Comparison of ENCODE assay signal across 35 mouse cellular contexts in the genomic region with DNA sequence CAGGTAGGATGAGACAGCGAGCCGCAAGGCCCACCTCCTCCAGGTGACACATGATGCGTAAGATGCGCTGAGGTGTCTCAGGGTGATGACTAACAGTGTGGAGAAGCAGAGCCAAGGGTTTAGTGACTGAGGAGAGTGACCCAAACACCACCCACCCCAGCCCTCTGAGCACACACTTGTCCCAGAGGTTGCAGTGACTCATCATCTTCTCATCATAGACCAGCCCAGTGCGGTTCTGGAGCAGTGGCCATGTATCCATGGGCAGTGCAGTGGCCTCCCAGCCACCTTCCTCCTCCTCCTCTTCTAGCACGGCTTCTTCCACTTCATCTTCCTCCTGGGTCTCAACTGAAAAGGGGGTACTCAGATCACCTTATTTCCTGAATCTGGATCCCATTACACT. TPM values are rescaled to one million over a fixed set of nuclear protein-coding genes. Genes with fewer than 3 reads are reported as not detected.
DNase-seq lines count a peak whose midpoint lies in the region; ATAC-seq and TF ChIP-seq lines count a peak whose summit lies in the region.
"Had no signal": no experiment of that assay in that cellular context is flagged by ENCODE, and none has a peak within 500 bp of the region (broad histone marks: within the 10 kb centered on the region; RNA-seq: fewer than 3 reads in every experiment).

No protein-coding gene starts in this region.

- H3K4me3 ChIP-seq in C2C12 (ENCODE audit: insufficient read depth, poor library complexity, severe bottlenecking) = no peak overlapping the region
- H3K4me3 ChIP-seq: embryonic facial prominence, embryonic 12.5 days; embryonic facial prominence, embryonic 15.5 days; erythroblast, embryonic 14.5 days; forebrain, embryonic 10.5 days; forebrain, embryonic 13.5 days; gastrocnemius, adult 2 months; hindbrain, embryonic 12.5 days; hindbrain, embryonic 15.5 days had no signal

- no peaks in the 10 kb centered on the region for H3K27me3 ChIP-seq in C2C12 (ENCODE audit: control insufficient read depth, insufficient read depth, insufficient read length)
- H3K27me3 ChIP-seq: embryonic facial prominence, embryonic 12.5 days; embryonic facial prominence, embryonic 15.5 days; forebrain, embryonic 13.5 days; hindbrain, embryonic 12.5 days; hindbrain, embryonic 15.5 days had no signal

- H3K36me3 ChIP-seq in C2C12 (ENCODE audit: control insufficient read depth, insufficient read depth) = peaks cover 3% of the 10 kb centered on the region

- no peak overlapping the region for H3ac ChIP-seq in C2C12 (ENCODE audit: control insufficient read depth, insufficient read length, low read depth)

- peak; percentile 64 for DNase-seq in 3T3-L1 (ENCODE audit: low read depth, low spot score)
- DNase-seq in NIH3T3 (ENCODE audit: low read depth) = peak; percentile 4
- no peak for DNase-seq in kidney, postnatal 25 days
- DNase-seq in kidney, adult 8-10 months = no peak
- DNase-seq: adrenal gland, postnatal 10 days; adrenal gland, postnatal 36 days; cerebellum, adult 2 months; cerebellum, adult 9-11 months; cerebellum, postnatal 25 days; gastrocnemius, adult 2 months; gastrocnemius, postnatal 14 days; heart, adult 11 months; kidney, adult 2 months had no signal

- peak; percentile 52; the same call in 1 of the 2 replicates for ATAC-seq in erythroid progenitor cell, adult 5-6 weeks (replicated peaks; ENCODE audit: low FRiP score, poor library complexity, severe bottlenecking)
- no peak for ATAC-seq in megakaryocyte, adult 5-6 weeks (ENCODE audit: poor library complexity, severe bottlenecking)
- ATAC-seq: forebrain, embryonic 13.5 days; forebrain, embryonic 16.5 days; intestine, postnatal 0 days had no signal

- H3K79me3 ChIP-seq in C2C12 (ENCODE audit: low read depth) = no peaks in the 10 kb centered on the region

- no peak for TF ChIP-seq CTCF in C2C12 (IDR thresholded peaks at IDR 0.05; ENCODE audit: control insufficient read depth, insufficient read depth, insufficient read length)

- no peaks in the 10 kb centered on the region for H3K79me2 ChIP-seq in C2C12 (ENCODE audit: control insufficient read depth, insufficient read depth)

TF ChIP-seq in C2C12, 6 proteins besides CTCF, POLR2A, EP300 and RAD21:
- TF ChIP-seq USF1 (IDR thresholded peaks at IDR 0.05; ENCODE audit: low read depth) = no peak
- peak; percentile 56 for TF ChIP-seq FOSL1 (IDR thresholded peaks at IDR 0.05; ENCODE audit: insufficient read depth, low read length, poor library complexity, severe bottlenecking)

RNA-seq across cellular contexts. Expression of gene Eras, which starts 9.3 kb away (rescaled TPM):
- not detected for polyA plus RNA-seq in C2C12 (2012; fragmentation: generic; extraction: Trizol)
- not detected in 2 replicates for total RNA-seq in erythroid progenitor cell, adult 5-6 weeks (2015; ENCODE audit: low replicate concordance)
- total RNA-seq in erythroid progenitor cell, adult 5-6 weeks (2017; ENCODE audit: low replicate concordance) = not detected in 2 replicates
- not detected in 2 replicates for total RNA-seq in megakaryocyte, adult 5-6 weeks (2015)
- not detected in 2 replicates for total RNA-seq in megakaryocyte, adult 5-6 weeks (2017)
- total RNA-seq: adrenal gland, postnatal 10 days; adrenal gland, postnatal 36 days; common myeloid progenitor, adult 5-6 weeks; gastrocnemius, adult 2 months; gastrocnemius, postnatal 14 days; gastrocnemius, postnatal 4 days; heart, adult 8-10 months; heart, postnatal 25 days; hematopoietic stem cell, adult 5-6 weeks; MEL had no signal
- polyA plus RNA-seq: cerebellum, adult 2 months; embryonic facial prominence, embryonic 12.5 days; embryonic facial prominence, embryonic 15.5 days; erythroblast, embryonic 14.5 days; forebrain, embryonic 13.5 days; forebrain, embryonic 16.5 days; heart, embryonic 11.5 days; heart, embryonic 14.5 days; heart, postnatal 0 days; hindbrain, embryonic 12.5 days; intestine, embryonic 14.5 days; intestine, postnatal 0 days; kidney, adult 2 months had no signal

RNA-seq across cellular contexts. Expression of gene Hdac6, which starts 10.0 kb away (rescaled TPM):
- 19.0 TPM for polyA plus RNA-seq in C2C12 (2012; fragmentation: generic; extraction: Trizol)
- total RNA-seq in erythroid progenitor cell, adult 5-6 weeks (2015; ENCODE audit: low replicate concordance) = 7.2 and 15.9 TPM in 2 replicates
- total RNA-seq in erythroid progenitor cell, adult 5-6 weeks (2017; ENCODE audit: low replicate concordance) = 13.0 and 21.8 TPM in 2 replicates
- total RNA-seq in megakaryocyte, adult 5-6 weeks (2015) = 6.4 and 7.5 TPM in 2 replicates
- total RNA-seq in megakaryocyte, adult 5-6 weeks (2017) = 8.0 and 9.3 TPM in 2 replicates

RNA-seq across cellular contexts. Expression of gene Pcsk1n, which starts 18.0 kb away (rescaled TPM):
- not detected for polyA plus RNA-seq in C2C12 (2012; fragmentation: generic; extraction: Trizol)
- not detected in 2 replicates for total RNA-seq in erythroid progenitor cell, adult 5-6 weeks (2015; ENCODE audit: low replicate concordance)
- total RNA-seq in erythroid progenitor cell, adult 5-6 weeks (2017; ENCODE audit: low replicate concordance) = not detected in 2 replicates
- not detected in 2 replicates for total RNA-seq in megakaryocyte, adult 5-6 weeks (2015)
- total RNA-seq in megakaryocyte, adult 5-6 weeks (2017) = not detected in 2 replicates
- total RNA-seq: common myeloid progenitor, adult 5-6 weeks; gastrocnemius, adult 2 months; hematopoietic stem cell, adult 5-6 weeks; MEL had no signal
- polyA plus RNA-seq: erythroblast, embryonic 14.5 days had no signal

RNA-seq across cellular contexts. Expression of gene Gm10490, which starts 28.3 kb away (rescaled TPM):
- polyA plus RNA-seq in C2C12 (2012; fragmentation: generic; extraction: Trizol) = 0.27 TPM
- total RNA-seq in erythroid progenitor cell, adult 5-6 weeks (2015; ENCODE audit: low replicate concordance) = not detected in 2 replicates
- total RNA-seq in erythroid progenitor cell, adult 5-6 weeks (2017; ENCODE audit: low replicate concordance) = not detected in 2 replicates
- not detected in 2 replicates for total RNA-seq in megakaryocyte, adult 5-6 weeks (2015)
- not detected in 2 replicates for total RNA-seq in megakaryocyte, adult 5-6 weeks (2017)
- total RNA-seq: adrenal gland, postnatal 10 days; adrenal gland, postnatal 36 days; common myeloid progenitor, adult 5-6 weeks; gastrocnemius, adult 2 months; gastrocnemius, postnatal 14 days; gastrocnemius, postnatal 4 days; heart, adult 8-10 months; heart, postnatal 25 days; MEL had no signal
- polyA plus RNA-seq: cerebellum, adult 2 months; embryonic facial prominence, embryonic 12.5 days; embryonic facial prominence, embryonic 15.5 days; erythroblast, embryonic 14.5 days; forebrain, embryonic 10.5 days; forebrain, embryonic 13.5 days; forebrain, embryonic 16.5 days; heart, embryonic 11.5 days; heart, embryonic 14.5 days; heart, postnatal 0 days; hindbrain, embryonic 12.5 days; hindbrain, embryonic 15.5 days; intestine, embryonic 14.5 days; intestine, postnatal 0 days; kidney, adult 2 months had no signal

RNA-seq across cellular contexts. Expression of gene Gm10491, which starts 30.0 kb away (rescaled TPM):
- polyA plus RNA-seq in C2C12 (2012; fragmentation: generic; extraction: Trizol) = not detected
- not detected in 2 replicates for total RNA-seq in erythroid progenitor cell, adult 5-6 weeks (2015; ENCODE audit: low replicate concordance)
- total RNA-seq in erythroid progenitor cell, adult 5-6 weeks (2017; ENCODE audit: low replicate concordance) = not detected in 2 replicates
- total RNA-seq in megakaryocyte, adult 5-6 weeks (2015) = not detected in 2 replicates
- total RNA-seq in megakaryocyte, adult 5-6 weeks (2017) = not detected in 2 replicates
- total RNA-seq: adrenal gland, postnatal 10 days; adrenal gland, postnatal 36 days; common myeloid progenitor, adult 5-6 weeks; gastrocnemius, adult 2 months; gastrocnemius, postnatal 14 days; gastrocnemius, postnatal 4 days; heart, adult 8-10 months; heart, postnatal 25 days; hematopoietic stem cell, adult 5-6 weeks; MEL had no signal
- polyA plus RNA-seq: cerebellum, adult 2 months; embryonic facial prominence, embryonic 12.5 days; embryonic facial prominence, embryonic 15.5 days; erythroblast, embryonic 14.5 days; forebrain, embryonic 10.5 days; forebrain, embryonic 13.5 days; forebrain, embryonic 16.5 days; heart, embryonic 11.5 days; heart, embryonic 14.5 days; heart, postnatal 0 days; hindbrain, embryonic 12.5 days; hindbrain, embryonic 15.5 days; intestine, embryonic 14.5 days; intestine, postnatal 0 days; kidney, adult 2 months had no signal

Comparison
In these comparisons a context has a peak if more than half of its experiments do, and no peak if none do; other contexts are left out.
1. DNase-seq: peak in 3T3-L1 (single experiment) and NIH3T3 (single experiment); none in kidney, postnatal 25 days (0 of 2) and kidney, adult 8-10 months (0 of 2).